Mouse (Mus musculus): ENCODE data around the gene Glcci1.
"Not testable (repeated sequence)": the region's sequence is repeated elsewhere in the genome, so short reads cannot be mapped to it uniquely, and the experiment has no call there.

Glcci1 gene

DNA sequence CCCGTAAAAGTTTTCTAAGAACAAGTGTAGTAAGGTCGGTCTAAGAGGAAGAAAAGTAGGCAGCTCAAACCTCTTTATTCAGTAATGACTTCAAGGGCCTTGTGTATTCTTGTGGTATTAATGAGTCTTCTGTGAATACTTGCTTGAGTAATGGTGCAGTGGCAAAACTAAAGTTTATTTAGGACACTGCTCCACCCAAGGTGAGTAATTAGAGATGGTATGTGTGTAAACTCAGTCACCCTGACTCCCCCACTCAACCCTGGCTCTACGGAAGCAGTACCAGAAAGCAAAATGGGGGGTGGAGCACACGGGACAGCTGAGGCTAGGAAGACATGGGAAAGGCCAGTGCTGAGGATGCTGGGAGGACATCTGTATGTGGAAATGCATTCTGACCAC, 13.6 kb upstream of the Glcci1 start:
- DNase-seq = no peak

DNA sequence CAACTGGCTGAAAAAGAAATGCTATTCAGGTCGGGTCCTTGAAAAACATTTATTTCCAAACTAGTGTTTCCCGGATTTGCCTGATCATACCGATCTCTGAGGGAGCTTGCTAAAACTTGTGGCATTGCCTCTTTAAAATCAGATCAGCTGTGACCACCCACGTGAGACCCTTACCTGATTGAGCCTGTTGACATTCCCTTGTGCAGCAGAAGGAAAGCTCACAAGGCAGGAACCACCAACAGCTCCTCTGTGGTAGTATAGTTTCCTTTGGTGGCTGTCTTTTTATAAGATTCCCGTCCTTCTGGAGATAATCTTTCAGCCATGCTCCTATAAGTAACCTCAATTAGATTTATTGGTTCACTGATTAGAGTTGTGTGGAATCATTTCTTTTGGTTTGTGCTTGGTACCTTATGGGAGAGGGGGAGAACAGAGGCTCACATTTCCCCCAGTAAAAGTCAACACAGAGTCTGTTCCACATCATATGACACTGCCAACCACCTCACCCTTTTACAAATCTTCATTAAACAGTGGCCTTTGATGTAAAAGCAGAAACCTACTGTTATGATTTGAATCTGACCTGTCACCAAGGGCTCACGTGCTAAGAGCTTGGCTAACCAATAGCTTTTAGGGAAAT, 12.0 kb upstream of the Glcci1 start:
- DNase-seq = no peak

- DNase-seq = no peak
Measured at GRCm38 (mm10) chr6:8497868-8498257, 11.5 kb upstream of the Glcci1 start.

DNA sequence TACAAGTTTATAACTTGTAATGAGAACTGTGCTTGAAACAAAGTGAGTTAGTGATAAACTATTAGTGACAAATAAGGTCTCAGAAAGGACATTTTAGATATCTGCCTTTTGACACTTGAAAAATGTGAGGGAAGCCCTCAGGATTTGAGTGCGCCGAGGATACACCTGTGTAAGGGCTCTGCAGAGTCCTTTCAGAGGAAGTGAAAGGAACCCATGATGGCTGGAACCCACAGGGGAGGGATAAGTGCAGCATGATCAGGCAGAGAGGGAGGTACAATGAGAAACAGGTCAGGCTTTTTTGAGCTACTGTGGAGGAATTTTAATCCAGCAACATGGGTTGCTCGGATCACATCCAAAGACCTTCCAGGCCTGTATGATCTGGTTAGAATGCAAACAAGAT, 10.4 kb upstream of the Glcci1 start:
- DNase-seq = no peak

GRCm38 (mm10) chr6:8503953-8504352, 5.4 kb upstream of the Glcci1 start:
- DNase-seq = no peak

DNA sequence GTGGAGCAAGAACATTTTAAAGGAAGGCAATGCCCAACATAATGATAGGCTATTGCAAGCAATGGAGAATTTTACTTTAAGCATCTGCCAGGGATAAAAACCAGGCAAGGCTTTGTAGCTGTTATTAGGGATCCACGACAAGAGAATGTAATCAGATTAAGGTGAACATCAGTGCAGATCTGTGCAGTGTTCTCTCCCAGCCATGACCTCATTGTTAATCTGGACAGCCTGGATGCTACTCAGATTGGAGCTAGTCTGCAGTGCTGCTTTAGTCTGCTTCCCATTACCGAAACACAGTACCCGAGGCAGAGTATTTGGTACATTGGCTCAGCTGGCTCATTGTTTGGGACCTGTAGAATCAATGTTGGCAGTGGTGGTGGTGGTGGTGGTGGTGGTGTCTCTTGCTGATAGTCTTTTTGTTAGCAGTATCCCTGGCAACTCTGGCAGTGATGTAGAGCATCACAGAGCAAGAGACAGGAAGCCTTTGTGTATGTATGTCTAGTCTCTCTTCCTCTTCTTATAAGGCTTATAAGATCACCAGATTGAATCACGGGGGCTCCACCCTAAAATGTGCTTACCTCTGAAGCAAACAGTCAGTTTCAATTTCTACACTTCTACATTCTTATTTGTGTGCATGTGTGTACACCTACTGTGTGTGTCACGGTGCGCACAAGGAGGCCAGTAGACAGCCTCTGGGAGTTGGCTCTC, 4.7 kb upstream of the Glcci1 start:
- DNase-seq = no peak

GRCm38 (mm10) chr6:8506631-8507030, 2.8 kb upstream of the Glcci1 start:
- no peak for DNase-seq

DNA sequence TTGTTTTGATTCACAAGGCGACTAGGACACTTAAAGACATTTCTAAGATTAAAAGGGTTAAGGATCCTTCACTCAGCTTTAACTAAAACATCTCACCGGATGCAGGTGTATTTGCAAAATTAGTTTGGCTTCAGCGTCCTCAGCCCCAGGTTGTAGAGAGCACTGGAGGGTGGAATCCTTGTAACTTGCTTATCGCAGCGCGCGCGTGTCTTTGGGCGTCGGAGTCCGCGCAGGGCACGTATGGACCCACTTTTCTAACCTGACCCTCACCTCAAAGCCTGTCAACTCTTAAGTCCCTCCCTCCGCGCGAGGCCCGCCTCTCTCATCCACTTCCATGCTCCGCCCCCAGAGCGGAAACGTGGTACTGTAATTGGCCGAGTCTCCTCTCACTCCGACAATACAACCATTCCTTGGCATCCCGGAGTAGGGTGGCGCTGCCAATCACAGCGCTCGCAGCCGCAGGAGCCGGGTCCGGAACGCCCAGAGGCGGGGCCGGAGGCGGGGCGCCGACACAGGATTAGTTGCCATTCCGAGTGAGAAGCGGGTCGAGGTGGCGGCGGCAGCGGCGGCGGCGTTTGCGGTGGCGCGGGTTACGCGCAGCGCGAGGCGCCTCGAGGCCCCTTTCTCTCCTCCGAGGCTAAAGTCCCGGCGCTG, 390 bp upstream of the Glcci1 start:
- DNase-seq = peak; percentile 100

DNA sequence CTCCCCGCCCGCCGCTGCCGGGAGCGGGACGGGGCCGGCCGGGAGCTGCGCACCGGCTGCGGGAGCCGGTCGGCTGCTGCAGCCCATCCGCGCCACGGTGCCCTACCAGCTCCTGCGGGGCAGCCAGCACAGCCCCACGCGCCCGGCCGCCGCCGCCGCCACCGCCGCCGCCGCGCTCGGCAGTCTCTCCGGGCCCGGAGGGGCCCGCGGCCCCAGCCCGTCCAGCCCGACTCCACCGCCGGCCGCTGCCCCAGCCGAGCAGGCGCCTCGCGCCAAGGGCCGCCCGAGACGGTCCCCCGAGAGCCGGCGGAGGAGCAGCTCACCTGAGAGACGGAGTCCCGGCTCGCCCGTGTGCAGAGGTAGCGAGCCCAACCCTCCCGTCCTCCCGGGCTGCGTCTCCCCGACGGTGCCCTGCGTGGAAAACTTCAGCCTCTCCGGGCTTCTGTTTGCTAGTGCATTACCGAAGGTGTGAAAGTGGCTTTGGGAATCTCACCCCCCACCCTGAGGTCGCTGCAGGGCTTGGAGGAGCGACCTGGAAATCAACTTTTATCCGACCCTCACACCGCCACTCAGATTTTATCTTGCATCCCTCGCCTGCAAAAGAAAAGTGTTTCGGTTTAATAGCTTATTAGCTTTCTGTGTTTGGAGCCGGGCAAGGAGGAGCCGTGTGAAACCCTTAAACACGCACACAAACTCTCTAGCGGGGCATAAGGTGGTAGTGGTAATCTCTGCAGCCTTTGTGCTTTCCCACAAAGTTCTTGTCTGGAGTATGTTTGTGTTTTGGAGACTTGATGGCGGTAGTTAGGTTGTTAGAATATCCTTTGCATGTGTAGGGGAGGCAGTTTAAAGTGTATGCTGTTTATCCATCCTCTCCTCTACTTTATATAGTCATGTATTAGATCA, 812 bp downstream of the Glcci1 start:
- peak; percentile 73 for DNase-seq

GRCm38 (mm10) chr6:8510864-8511428, 1.5 kb downstream of the Glcci1 start:
- DNase-seq = no peak

GRCm38 (mm10) chr6:8511447-8511846, 2.0 kb downstream of the Glcci1 start:
- peak; percentile 23 for DNase-seq

DNA sequence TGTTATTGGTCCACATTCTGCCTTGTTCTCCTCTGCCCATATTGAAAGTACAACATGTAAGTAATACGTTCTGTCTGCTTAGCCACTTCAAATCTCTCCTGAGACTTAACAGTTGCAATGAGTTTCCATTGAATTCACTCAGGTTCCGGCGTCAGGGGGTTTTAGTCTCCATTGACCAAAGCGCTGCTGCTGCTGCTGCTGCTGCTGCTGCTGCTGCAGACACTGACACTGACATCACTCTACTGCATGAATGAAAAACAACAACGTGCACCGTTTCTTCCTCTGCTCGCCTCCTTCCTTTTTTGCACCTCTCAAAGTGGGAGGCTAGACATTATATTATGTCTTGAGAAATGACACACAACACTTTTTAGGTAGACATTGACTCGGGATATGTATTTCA, 3.0 kb downstream of the Glcci1 start:
- DNase-seq = no peak

GRCm38 (mm10) chr6:8519687-8520086, 10.3 kb downstream of the Glcci1 start:
- DNase-seq = no peak

- no peak for DNase-seq
Measured at GRCm38 (mm10) chr6:8521231-8521630, 11.8 kb downstream of the Glcci1 start.

- DNase-seq = no peak
Measured at GRCm38 (mm10) chr6:8524717-8525116, 15.3 kb downstream of the Glcci1 start.

DNA sequence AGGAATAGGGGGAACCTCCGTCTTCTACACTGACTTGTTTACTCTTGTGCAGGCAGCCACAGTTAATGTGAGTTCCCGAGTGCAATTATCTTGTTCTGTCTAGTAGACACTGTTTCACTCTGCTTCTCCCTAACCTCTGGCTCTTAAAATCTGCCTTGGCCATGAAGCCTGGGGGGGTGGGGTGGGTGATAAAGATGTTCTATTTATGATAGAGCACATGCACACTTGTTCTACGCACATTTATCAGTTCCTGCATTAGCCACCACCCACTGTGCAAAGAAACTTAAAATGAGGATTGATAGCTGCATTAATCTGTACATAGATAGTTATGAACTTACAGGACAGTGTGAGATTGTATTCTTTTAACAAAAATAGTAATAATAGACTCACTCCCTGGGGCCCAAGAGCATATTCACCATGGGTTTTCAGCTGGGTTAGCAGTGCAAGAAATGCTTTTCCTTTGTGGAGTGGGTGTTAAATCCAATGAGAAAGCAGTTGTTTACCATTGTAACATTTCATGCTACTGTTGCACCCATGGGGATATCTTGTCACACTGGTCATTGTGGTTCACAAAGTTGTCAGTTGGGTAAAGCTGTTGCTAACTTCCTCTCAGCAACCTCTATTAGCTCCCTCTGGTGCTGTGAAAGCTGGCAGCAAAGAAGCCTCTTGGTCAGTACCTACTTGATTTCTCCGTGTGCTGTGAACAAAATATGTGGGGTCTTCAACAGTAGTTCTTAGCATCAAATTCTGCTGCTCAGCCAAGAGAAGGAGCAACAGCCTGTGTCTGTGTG, 21.9 kb downstream of the Glcci1 start:
- DNase-seq = no peak

DNA sequence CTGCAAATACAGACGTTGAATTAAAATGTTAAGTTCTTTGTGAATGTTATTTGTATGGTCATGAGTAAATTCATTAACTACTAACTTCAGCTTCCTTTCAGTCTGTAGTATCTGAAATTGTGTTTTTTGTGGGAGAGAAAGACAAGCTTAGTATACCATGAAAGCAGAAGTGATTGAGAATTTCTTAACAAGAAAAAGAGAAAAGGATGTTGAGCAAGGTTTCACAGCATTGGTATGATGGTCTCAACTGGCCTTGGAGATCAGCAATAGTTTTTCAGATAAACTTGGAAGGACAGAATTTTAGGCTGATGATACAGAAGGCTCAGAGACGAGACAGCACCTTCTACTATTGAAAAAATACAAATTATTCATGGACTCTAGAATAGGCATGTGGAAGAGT, 27.5 kb downstream of the Glcci1 start:
- DNase-seq = no peak

GRCm38 (mm10) chr6:8541531-8541930, 32.1 kb downstream of the Glcci1 start:
- DNase-seq = not testable (repeated sequence)

GRCm38 (mm10) chr6:8544822-8545221, 35.4 kb downstream of the Glcci1 start:
- peak; percentile 19 for DNase-seq

DNA sequence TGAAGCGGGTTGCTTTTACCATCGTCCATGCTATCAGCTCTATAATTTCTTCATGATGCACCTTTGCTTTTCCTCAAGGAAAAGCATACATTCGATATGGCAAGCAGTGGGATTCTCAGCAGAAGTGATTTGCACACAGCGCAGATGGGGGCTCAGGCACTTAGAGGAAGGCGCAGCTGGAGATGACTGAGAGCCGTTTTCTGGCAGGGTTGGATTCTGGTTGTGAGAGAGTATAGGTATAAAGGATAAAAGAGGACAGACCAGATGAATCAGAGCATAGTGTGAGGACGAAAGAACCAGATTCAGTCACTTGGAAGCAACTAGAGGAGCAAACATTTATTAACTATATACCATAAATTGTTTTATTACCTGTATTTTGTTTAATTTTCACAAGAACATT, 36.4 kb downstream of the Glcci1 start:
- no peak for DNase-seq

DNA sequence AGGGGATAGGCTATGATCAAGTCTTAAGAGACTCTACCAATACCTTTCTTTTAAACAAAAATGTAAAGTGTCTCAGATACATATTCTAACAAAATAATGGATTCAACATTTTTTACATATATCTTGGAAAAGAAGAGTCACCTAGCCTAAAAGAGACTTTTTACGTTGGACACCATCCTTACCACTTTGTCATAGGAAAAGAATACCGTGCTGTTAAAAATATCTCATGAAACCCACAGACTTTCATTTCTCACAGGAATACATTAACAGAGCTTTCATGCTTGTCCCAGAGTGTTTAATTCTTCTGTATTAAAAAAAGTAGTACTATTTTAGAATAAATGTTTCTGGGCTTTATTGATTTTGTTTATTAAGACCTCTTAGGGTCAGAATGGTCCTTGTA, 41.8 kb downstream of the Glcci1 start:
- no peak for DNase-seq

Data from cerebellum, adult 9-11 months (tissue).